Mouse (Mus musculus) cerebellum, adult 2 months (tissue): Measurements from ENCODE around the gene Prkacb.

Source experiments
- CTCF ChIP-seq: fragments of 200-500 bp; IDR thresholded peaks from 2 replicates; pipeline ENCODE4 v1.5.1; 2011; ENCODE audit warnings: low read depth, mild to moderate bottlenecking, control low read depth, low read length, moderate library complexity, borderline replicate concordance; ENCODE audit not compliant: insufficient read depth
- POLR2A ChIP-seq: fragments of 200-500 bp; IDR thresholded peaks from 2 replicates; pipeline ENCODE4 v1.6.1; 2011; ENCODE audit warnings: low read length, control low read depth, borderline replicate concordance; ENCODE audit not compliant: insufficient read depth

GRCm38 (mm10) chr3:146682140-146682651 lies 130.6 kb downstream of the Prkacb start:
- TF ChIP-seq POLR2A, result no peak
- TF ChIP-seq CTCF, result no peak
